Mouse (Mus musculus) testis, adult 2 months (tissue): Measurements from ENCODE around the gene Pmepa1.

Experiments used
- CTCF ChIP-seq: fragments of 200-500 bp; IDR thresholded peaks from 2 replicates; pipeline ENCODE4 v1.5.1; 2012; ENCODE audit warnings: low read depth, mild to moderate bottlenecking, inconsistent platforms, low read length, moderate library complexity; ENCODE audit not compliant: control insufficient read depth, insufficient read depth, insufficient replicate concordance
- POLR2A ChIP-seq: fragments of 200-500 bp; IDR thresholded peaks from 2 replicates; pipeline ENCODE4 v1.6.1; 2012; ENCODE audit warnings: low read depth, mild to moderate bottlenecking, inconsistent platforms, low read length, moderate library complexity; ENCODE audit not compliant: control insufficient read depth

DNA sequence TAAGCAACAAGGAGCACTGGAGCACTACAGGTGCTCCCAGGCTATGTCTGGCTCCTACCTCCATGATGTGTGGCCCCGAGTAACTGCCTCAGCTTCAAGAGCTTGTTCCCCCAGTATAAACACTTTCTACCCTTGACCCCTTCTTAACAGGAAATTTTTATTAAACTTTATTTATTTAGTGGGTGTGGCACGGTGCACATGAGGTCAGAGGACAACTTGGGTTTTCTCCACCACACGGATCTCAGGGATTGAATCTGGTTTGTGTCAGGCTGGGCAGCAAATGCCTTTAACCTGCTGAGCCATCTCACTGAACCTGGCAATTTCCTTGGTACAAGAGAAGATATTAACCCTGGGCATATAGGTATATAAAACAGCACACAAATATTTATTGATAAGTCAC lies 32.2 kb downstream of the Pmepa1 start:
- TF ChIP-seq CTCF (no peak), POLR2A (no peak)
